Comparison of ENCODE assay signal across 20 mouse cellular contexts in genomic region chr8:64198326-64198725, GRCm38 (mm10). TPM values are rescaled to one million over a fixed set of nuclear protein-coding genes. Genes with fewer than 3 reads are reported as not detected.
"Had no signal": no experiment of that assay in that cellular context is flagged by ENCODE, and none has a peak within 500 bp of the region (broad histone marks: within the 10 kb centered on the region; RNA-seq: fewer than 3 reads in every experiment).

No protein-coding gene starts in this region.

- H3K4me2 ChIP-seq: lung, embryonic 15.5 days; midbrain, embryonic 11.5 days; midbrain, embryonic 13.5 days; midbrain, embryonic 15.5 days; neural tube, embryonic 12.5 days; stomach, embryonic 15.5 days had no signal

- H3K4me1 ChIP-seq: lung, embryonic 15.5 days; megakaryocyte, embryonic 14.5 days; midbrain, embryonic 13.5 days; midbrain, embryonic 15.5 days; neural tube, embryonic 12.5 days; stomach, embryonic 15.5 days had no signal

- H3K4me3 ChIP-seq: lung, embryonic 15.5 days; megakaryocyte, embryonic 14.5 days; midbrain, embryonic 13.5 days; midbrain, embryonic 15.5 days; neural tube, embryonic 12.5 days; stomach, embryonic 15.5 days had no signal

- H3K27me3 ChIP-seq: lung, embryonic 15.5 days; midbrain, embryonic 15.5 days; neural tube, embryonic 12.5 days; stomach, embryonic 15.5 days had no signal

- H3K9ac ChIP-seq: lung, embryonic 15.5 days; midbrain, embryonic 13.5 days; midbrain, embryonic 15.5 days; neural tube, embryonic 12.5 days; stomach, embryonic 15.5 days had no signal

- H3K27ac ChIP-seq: lung, embryonic 15.5 days; macrophage; midbrain, embryonic 13.5 days; midbrain, embryonic 15.5 days; neural tube, embryonic 12.5 days; stomach, embryonic 15.5 days; stomach, postnatal 0 days had no signal

- DNase-seq: lung, adult 2 months; lung, postnatal 14 days; lung, postnatal 36 days; right cerebral cortex, postnatal 14 days; thymus, adult 2 months; thymus, postnatal 25 days; thymus, postnatal 4 days had no signal

- H3K36me3 ChIP-seq: lung, embryonic 15.5 days; midbrain, embryonic 13.5 days; midbrain, embryonic 15.5 days; neural tube, embryonic 12.5 days; stomach, embryonic 15.5 days had no signal

- H3K9me3 ChIP-seq: lung, embryonic 15.5 days; megakaryocyte, embryonic 14.5 days; midbrain, embryonic 13.5 days; midbrain, embryonic 15.5 days; neural tube, embryonic 12.5 days; stomach, embryonic 15.5 days had no signal

- ATAC-seq: lung, postnatal 0 days; midbrain, embryonic 13.5 days; midbrain, embryonic 15.5 days had no signal

RNA-seq across cellular contexts. Expression of gene Tll1, which starts 7.7 kb away (rescaled TPM):
- total RNA-seq: megakaryocyte progenitor cell, adult 5-6 weeks; monocyte, adult 5-6 weeks; neutrophil, adult 5-6 weeks had no signal
- polyA plus RNA-seq: macrophage had no signal
